Mouse (Mus musculus): ENCODE results near the gene Cpxm2. TPM values are rescaled to one million over a fixed set of nuclear protein-coding genes. Genes with fewer than 3 reads are reported as not detected.

The Cpxm2 gene
- polyA plus RNA-seq, 1 experiment from 2014 or later = 3.9 TPM

DNA sequence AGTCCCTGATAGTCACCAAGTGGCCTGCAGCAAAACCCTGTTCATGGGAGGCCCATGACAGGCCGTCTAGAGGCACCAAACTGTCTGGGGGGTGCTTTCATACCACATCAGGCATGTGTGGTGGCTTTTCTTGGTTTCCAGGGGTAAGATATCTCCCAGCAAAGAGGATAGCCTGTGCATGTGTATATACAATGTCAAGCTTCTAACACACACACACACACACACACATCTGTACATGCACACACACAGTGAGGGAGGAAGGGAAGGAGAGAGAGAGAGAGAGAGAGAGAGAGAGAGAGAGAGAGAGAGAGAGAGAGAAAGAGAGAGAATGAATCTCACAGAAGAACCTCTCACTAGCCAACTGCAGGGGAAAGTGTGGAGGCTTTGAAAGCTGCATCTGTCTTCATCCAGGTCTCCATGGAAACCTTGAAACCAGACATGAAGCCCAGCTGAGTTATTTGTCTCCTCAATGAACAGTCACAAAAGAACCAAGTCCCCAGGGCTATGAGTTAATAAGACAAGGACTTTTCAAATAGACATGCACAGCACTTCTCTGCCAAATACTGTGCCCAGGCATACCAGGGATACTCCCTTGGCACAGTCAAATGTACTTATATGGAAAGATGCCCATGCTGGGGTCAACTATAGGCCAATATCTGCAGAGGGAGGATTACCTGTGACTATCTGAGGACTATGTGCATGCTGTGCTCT lies 141.4 kb downstream of the Cpxm2 start:
- no peaks in the 10 kb centered on the region for H3K9me3 ChIP-seq (replicated peaks)
- no peaks in the 10 kb centered on the region for H3K27me3 ChIP-seq
- H3K9ac ChIP-seq = no peak overlapping the region
- ATAC-seq (replicated peaks; ENCODE audit: low FRiP score) = no peak
- H3K4me2 ChIP-seq = no peak overlapping the region
- no peak overlapping the region for H3K4me3 ChIP-seq (replicated peaks)
- WGBS = 32% methylated on average over 1 of the region's 1 CpGs
- no peaks in the 10 kb centered on the region for H3K36me3 ChIP-seq
- H3K4me1 ChIP-seq = no peaks in the 10 kb centered on the region
- H3K27ac ChIP-seq = no peak overlapping the region

DNA sequence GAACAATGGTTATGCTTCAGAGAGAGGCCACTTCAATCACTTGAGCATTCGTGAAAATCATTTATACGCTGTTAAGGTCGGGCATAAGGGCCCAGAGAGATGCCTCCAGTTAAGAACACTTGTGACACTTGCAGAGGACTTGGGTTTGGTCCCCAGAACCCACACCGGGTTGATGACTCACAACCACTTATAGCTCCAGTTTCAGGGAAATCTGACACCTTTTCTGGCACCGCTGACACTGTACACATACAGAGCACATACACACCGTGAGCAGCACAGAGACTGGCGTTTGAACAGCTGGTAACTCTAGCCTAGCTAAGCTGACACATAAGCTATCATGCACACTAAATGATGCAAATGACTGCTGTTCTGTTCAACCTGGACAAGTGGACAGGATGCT lies 145.5 kb downstream of the Cpxm2 start:
- ATAC-seq (replicated peaks; ENCODE audit: low FRiP score) = no peak
- no peak overlapping the region for H3K27ac ChIP-seq
- 61% methylated on average over 7 of the region's 7 CpGs for WGBS
- no peaks in the 10 kb centered on the region for H3K4me1 ChIP-seq
- no peaks in the 10 kb centered on the region for H3K27me3 ChIP-seq
- no peak overlapping the region for H3K9ac ChIP-seq
- H3K9me3 ChIP-seq (replicated peaks) = no peaks in the 10 kb centered on the region
- no peak overlapping the region for H3K4me2 ChIP-seq
- no peak overlapping the region for H3K4me3 ChIP-seq (replicated peaks)
- H3K36me3 ChIP-seq = no peaks in the 10 kb centered on the region

DNA sequence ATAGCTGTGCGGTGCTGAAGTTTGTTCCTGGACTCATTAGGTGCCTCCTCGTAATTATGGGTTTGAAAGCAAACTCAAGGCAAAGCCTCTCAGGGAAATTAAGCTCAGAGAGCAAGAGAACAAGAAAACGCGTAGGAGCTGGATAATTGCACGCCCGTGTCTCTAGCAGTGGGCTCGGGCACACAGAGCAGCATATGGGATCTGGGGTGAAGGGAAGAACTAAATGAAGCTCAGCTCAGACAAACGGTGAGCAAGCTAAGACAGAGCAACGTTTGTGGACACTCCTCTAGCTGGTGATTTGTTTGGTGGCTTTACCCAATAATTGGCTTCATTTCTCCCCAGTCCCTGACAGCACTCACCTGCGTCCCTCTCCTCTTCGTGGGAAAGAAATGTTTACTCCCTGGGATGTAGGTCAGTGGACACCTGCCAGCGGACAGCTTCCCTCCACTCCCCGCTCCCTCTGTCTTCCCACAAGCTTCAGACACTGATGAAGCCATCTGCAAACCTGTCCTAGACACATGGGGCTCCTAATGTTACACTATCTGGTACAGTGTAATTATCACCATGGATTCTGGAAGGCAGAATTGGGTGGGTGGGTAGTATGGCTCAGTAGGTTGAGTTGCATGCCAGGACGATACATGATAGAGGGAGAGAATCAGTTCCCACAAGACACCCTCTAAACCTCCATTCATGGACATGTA lies 148.4 kb downstream of the Cpxm2 start:
- ATAC-seq (replicated peaks; ENCODE audit: low FRiP score) = no peak

GRCm38 (mm10) chr7:131992873-131993272 lies 161.7 kb downstream of the Cpxm2 start:
- Histone ChIP-seq H3K4me2 (no peak overlapping the region), H3K36me3 (no peaks in the 10 kb centered on the region), H3K4me3 (replicated peaks) (no peak overlapping the region), H3K9ac (no peak overlapping the region), H3K9me3 (replicated peaks) (no peaks in the 10 kb centered on the region), H3K4me1 (no peaks in the 10 kb centered on the region), H3K27me3 (no peaks in the 10 kb centered on the region), H3K27ac (no peak overlapping the region)
- 82% methylated on average over 3 of the region's 3 CpGs for WGBS
- no peak for ATAC-seq (replicated peaks; ENCODE audit: low FRiP score)

More for the DNA sequence above, 148.4 kb downstream of the Cpxm2 start:
- Histone ChIP-seq H3K36me3 (no peaks in the 10 kb centered on the region), H3K4me3 (replicated peaks) (no peak overlapping the region), H3K27me3 (no peaks in the 10 kb centered on the region), H3K4me2 (no peak overlapping the region), H3K4me1 (no peaks in the 10 kb centered on the region), H3K9ac (no peak overlapping the region), H3K27ac (no peak overlapping the region), H3K9me3 (replicated peaks) (no peaks in the 10 kb centered on the region)
- WGBS = 71% methylated on average over 14 of the region's 14 CpGs

DNA sequence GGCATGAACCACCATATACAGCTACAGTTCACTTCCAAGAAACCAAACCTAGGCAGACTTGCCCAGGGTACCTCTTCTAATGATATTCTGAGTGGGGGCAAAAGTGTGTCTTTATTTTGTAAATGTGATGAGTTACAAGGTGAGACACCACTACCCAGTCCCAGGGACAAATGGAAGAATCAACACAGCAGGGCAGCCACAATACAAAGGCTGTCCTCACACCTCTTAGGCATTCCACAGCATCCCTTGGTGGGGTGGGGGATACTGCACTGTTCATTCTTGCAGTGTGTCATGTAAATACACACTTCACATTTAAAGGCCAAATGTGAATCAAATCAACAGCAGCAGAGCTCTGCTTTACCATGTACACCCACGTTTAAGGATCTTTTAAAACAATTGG lies 162.3 kb downstream of the Cpxm2 start:
- ATAC-seq (replicated peaks; ENCODE audit: low FRiP score) = no peak
- WGBS = 59% methylated on average over 1 of the region's 1 CpGs

GRCm38 (mm10) chr7:131989056-131989455 lies 165.5 kb downstream of the Cpxm2 start:
- H3K4me2 ChIP-seq = no peak overlapping the region
- ATAC-seq (replicated peaks; ENCODE audit: low FRiP score) = no peak
- WGBS = 20% methylated on average over 6 of the region's 6 CpGs

More for the DNA sequence above, 162.3 kb downstream of the Cpxm2 start:
- Histone ChIP-seq H3K4me2 (no peak overlapping the region), H3K4me1 (no peaks in the 10 kb centered on the region), H3K36me3 (no peaks in the 10 kb centered on the region), H3K4me3 (replicated peaks) (no peak overlapping the region), H3K27me3 (no peaks in the 10 kb centered on the region), H3K9me3 (replicated peaks) (no peaks in the 10 kb centered on the region), H3K9ac (no peak overlapping the region), H3K27ac (no peak overlapping the region)

More at GRCm38 (mm10) chr7:131989056-131989455, 165.5 kb downstream of the Cpxm2 start:
- Histone ChIP-seq H3K36me3 (no peaks in the 10 kb centered on the region), H3K9me3 (replicated peaks) (no peaks in the 10 kb centered on the region), H3K4me3 (replicated peaks) (no peak overlapping the region), H3K9ac (no peak overlapping the region), H3K27me3 (no peaks in the 10 kb centered on the region), H3K27ac (no peak overlapping the region), H3K4me1 (no peaks in the 10 kb centered on the region)

Other genes starting within 250 kb of the Cpxm2 start
- not detected in 2 replicates for gene Gpr26, start 188.3 kb downstream of the Cpxm2 start, polyA plus RNA-seq (2015; fragmentation: Nextera tagmentation; extraction: Ambion mirVana)
- gene Chst15, start 162.5 kb upstream of the Cpxm2 start, polyA plus RNA-seq (2015; fragmentation: Nextera tagmentation; extraction: Ambion mirVana) = 17.8 and 19.3 TPM in 2 replicates